Mouse (Mus musculus) heart, adult 18-20 months (tissue): ENCODE measurements around the gene Slc25a48. TPM values are rescaled to one million over a fixed set of nuclear protein-coding genes. Genes with fewer than 3 reads are reported as not detected.
A peak's percentile ranks its signal among the peaks of the same experiment; 100 is the strongest.

Source experiments
- DNase-seq, 2 experiments: peaks; one replicate each; pipeline ENCODE4 v3.0.0; 2021 to 2022; ENCODE audit warnings: mixed read lengths in 1 of 2
- total RNA-seq, 2 experiments: library from RNA; stranded (reverse); gene quantifications; 2 replicates each; pipeline ENCODE4 v1.2.3; 2021

Gene Slc25a48
- total RNA-seq, 2 experiments from 2014 or later = 0.07 to 0.15 TPM

GRCm38 (mm10) chr13:56509796-56510195 lies 71.6 kb downstream of the Slc25a48 start:
- DNase-seq = no peak

GRCm38 (mm10) chr13:56513595-56513994 lies 75.4 kb downstream of the Slc25a48 start:
- no peak for DNase-seq

GRCm38 (mm10) chr13:56516311-56516710 lies 78.2 kb downstream of the Slc25a48 start:
- no peak for DNase-seq

- DNase-seq = no peak
Measured at GRCm38 (mm10) chr13:56516816-56517215, 78.7 kb downstream of the Slc25a48 start.

GRCm38 (mm10) chr13:56522081-56522820 lies 84.1 kb downstream of the Slc25a48 start, which contains the start of gene Fbxl21:
TSS of gene Fbxl21 (plus strand) at chr13:56522472.
- DNase-seq = peak; percentile 93 to 94

GRCm38 (mm10) chr13:56522821-56523167 lies 84.6 kb downstream of the Slc25a48 start:
- DNase-seq = no peak

Other genes starting within 250 kb of the Slc25a48 start
- not detected for gene Neurog1, start 186.2 kb upstream of the Slc25a48 start, total RNA-seq
- 1 to 10 TPM; 7.0 to 7.9 TPM for gene Cxcl14, start 141.8 kb upstream of the Slc25a48 start, total RNA-seq
- gene Gm3045, start 11.8 kb upstream of the Slc25a48 start, total RNA-seq = not detected
- gene Il9, start 43.9 kb downstream of the Slc25a48 start, total RNA-seq = not detected
- gene Fbxl21, start 84.1 kb downstream of the Slc25a48 start, total RNA-seq = under 1 TPM; 0.74 to 0.87 TPM
- gene Lect2, start 110.1 kb downstream of the Slc25a48 start, total RNA-seq = not detected
- gene Tgfbi, start 171.2 kb downstream of the Slc25a48 start, total RNA-seq = 10 to 100 TPM; 19.5 to 22.9 TPM